28 mouse cellular contexts compared by ENCODE assay signal in genomic region chr10:64224424-64224823, GRCm38 (mm10).
DNase-seq lines count a peak whose midpoint lies in the region; ATAC-seq lines count a peak whose summit lies in the region.
"Had no signal": no experiment of that assay in that cellular context is flagged by ENCODE, and none has a peak within 500 bp of the region (broad histone marks: within the 10 kb centered on the region; RNA-seq: fewer than 3 reads in every experiment).

No protein-coding gene starts in this region.

- H3K4me3 ChIP-seq in heart, embryonic 11.5 days (ENCODE audit: low read depth, low read length): no peak overlapping the region
- H3K4me3 ChIP-seq: embryonic facial prominence, embryonic 13.5 days; embryonic facial prominence, embryonic 15.5 days; erythroblast, embryonic 14.5 days; forebrain, embryonic 10.5 days; forebrain, embryonic 12.5 days had no signal

- H3K9ac ChIP-seq in heart, embryonic 11.5 days (ENCODE audit: low read depth, low read length): no peak overlapping the region
- H3K9ac ChIP-seq: embryonic facial prominence, embryonic 13.5 days; embryonic facial prominence, embryonic 15.5 days; forebrain, embryonic 12.5 days had no signal

- H3K9me3 ChIP-seq in heart, embryonic 11.5 days (replicated peaks; ENCODE audit: control insufficient read depth, low read length): no peaks in the 10 kb centered on the region
- H3K9me3 ChIP-seq: embryonic facial prominence, embryonic 13.5 days; embryonic facial prominence, embryonic 15.5 days; forebrain, embryonic 10.5 days; forebrain, embryonic 12.5 days; G1E had no signal

- DNase-seq in frontal cortex, postnatal 10 days (ENCODE audit: low spot score in 2 of 2): no peak
- peak; percentile 68 for DNase-seq in heart, adult 11 months
- DNase-seq in brain, adult 2 months (ENCODE audit: low read depth, low spot score): peak; percentile 16
- DNase-seq: adrenal gland, adult 8-10 months; adrenal gland, postnatal 14 days; adrenal gland, postnatal 36 days; B cell, adult 2 months; cerebellum, adult 11 months; cerebellum, adult 18-20 months; cerebellum, adult 8-10 months; cerebellum, adult 9-11 months; cerebellum, postnatal 14 days; cerebellum, postnatal 36 days; embryo, embryonic 11 days had no signal

- no peaks in the 10 kb centered on the region for H3K36me3 ChIP-seq in heart, embryonic 11.5 days (ENCODE audit: control insufficient read depth, insufficient read depth, low read length)
- H3K36me3 ChIP-seq: embryonic facial prominence, embryonic 13.5 days; embryonic facial prominence, embryonic 15.5 days; forebrain, embryonic 10.5 days; forebrain, embryonic 12.5 days; G1E had no signal

- no peak overlapping the region for H3K4me2 ChIP-seq in heart, embryonic 11.5 days
- H3K4me2 ChIP-seq: embryonic facial prominence, embryonic 13.5 days; embryonic facial prominence, embryonic 15.5 days; forebrain, embryonic 12.5 days had no signal

- H3K27me3 ChIP-seq in heart, embryonic 11.5 days (ENCODE audit: control insufficient read depth, insufficient read depth, low read length): no peaks in the 10 kb centered on the region
- H3K27me3 ChIP-seq: CH12.LX; embryonic facial prominence, embryonic 13.5 days; embryonic facial prominence, embryonic 15.5 days; forebrain, embryonic 12.5 days had no signal

- no peaks in the 10 kb centered on the region for H3K4me1 ChIP-seq in heart, embryonic 11.5 days (ENCODE audit: control insufficient read depth, insufficient read depth, low read length)
- H3K4me1 ChIP-seq: embryonic facial prominence, embryonic 13.5 days; embryonic facial prominence, embryonic 15.5 days; forebrain, embryonic 10.5 days; forebrain, embryonic 12.5 days had no signal

- H3K27ac ChIP-seq in heart, embryonic 11.5 days (ENCODE audit: low read depth, low read length): no peak overlapping the region
- H3K27ac ChIP-seq: embryonic facial prominence, embryonic 13.5 days; embryonic facial prominence, embryonic 15.5 days; forebrain, embryonic 10.5 days; forebrain, embryonic 12.5 days had no signal

- ATAC-seq in frontal cortex, adult (ENCODE audit: low TSS enrichment): peak; percentile 86
- ATAC-seq in heart, embryonic 11.5 days (replicated peaks; ENCODE audit: insufficient number of reproducible peaks, low FRiP score, low TSS enrichment): no peak
- ATAC-seq: activated CD4-positive, CD25-positive, alpha-beta regulatory T cell, adult 4 months; CD4-positive, CD25-positive, alpha-beta regulatory T cell, adult 4 months; forebrain, embryonic 14.5 days; forebrain, embryonic 16.5 days; Patski had no signal

- WGBS in heart, embryonic 11.5 days (ENCODE audit: insufficient replicate concordance): 91% methylated on average over 6 of the region's 6 CpGs

Comparison
In these comparisons a context has a peak if more than half of its experiments do, and no peak if none do; other contexts are left out.
1. DNase-seq: peak in heart, adult 11 months (single experiment) and brain, adult 2 months (single experiment); none in frontal cortex, postnatal 10 days (0 of 2).